Mouse (Mus musculus) cerebellum, adult 9-10 months (tissue): ENCODE data around the gene Galnt7.

Experiments used
- DNase-seq: peaks from one replicate; pipeline ENCODE4 v3.0.0; 2022

Galnt7 gene

GRCm38 (mm10) chr8:57652456-57653055, at the start of gene Galnt7:
Gene Galnt7, minus strand, starts transcription at chr8:57653032.
- peak; percentile 77 for DNase-seq

DNA sequence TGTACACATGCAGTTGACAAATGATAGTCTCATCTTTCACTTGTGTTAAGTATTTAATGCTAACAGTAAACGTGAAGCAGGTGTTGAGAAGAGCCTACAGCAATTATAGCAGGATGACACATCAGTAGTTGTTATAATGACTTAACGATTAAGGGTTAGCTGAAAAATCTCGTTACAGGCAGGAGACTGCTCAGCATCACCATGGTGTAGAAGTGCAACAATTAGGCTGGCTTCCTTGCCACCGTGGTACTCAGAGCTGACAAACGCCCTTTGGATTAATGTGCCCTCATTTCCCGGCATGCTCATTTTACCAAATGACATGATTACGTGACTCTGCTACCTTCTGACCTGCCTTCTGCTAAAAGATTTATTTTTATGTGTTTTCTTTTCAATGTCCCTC, 35.8 kb upstream of the Galnt7 start:
- DNase-seq = no peak

DNA sequence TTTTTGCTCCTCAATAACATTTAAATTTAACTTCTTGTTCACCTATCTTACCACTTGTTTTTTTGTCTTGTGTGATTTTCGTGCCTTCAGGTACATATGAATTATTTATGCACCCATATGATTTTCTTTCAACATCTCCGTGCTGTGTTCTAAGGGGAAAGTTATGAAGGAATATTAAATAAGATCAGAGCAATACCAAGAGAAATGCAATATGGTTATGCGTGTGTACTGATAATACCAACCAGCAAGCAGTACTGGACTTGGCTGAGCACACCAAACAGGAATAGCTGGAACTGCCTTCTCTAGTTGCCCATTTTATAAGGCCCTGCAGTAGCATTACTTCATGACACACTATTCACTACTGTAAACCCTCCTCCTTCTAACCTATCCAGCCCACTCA, 33.0 kb upstream of the Galnt7 start:
- DNase-seq = no peak

DNA sequence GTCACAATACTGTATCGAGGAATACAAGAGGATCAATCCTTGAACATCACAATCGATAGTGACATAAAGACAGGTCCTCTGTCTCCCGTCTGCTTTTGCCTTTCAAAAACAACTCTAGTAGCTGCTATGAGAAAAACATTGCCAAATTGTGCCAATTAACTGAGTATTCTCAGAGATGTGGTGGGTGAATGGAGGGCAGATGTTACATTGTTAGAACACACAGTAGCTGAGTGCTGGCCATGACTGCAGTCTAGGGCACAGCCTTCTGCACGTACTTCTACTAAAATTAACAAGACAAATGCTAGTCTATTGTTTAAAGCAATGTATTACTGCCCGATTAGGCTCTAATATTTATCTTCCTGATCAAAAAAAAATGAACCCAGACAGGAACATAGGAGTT, 27.2 kb upstream of the Galnt7 start:
- DNase-seq = no peak

DNA sequence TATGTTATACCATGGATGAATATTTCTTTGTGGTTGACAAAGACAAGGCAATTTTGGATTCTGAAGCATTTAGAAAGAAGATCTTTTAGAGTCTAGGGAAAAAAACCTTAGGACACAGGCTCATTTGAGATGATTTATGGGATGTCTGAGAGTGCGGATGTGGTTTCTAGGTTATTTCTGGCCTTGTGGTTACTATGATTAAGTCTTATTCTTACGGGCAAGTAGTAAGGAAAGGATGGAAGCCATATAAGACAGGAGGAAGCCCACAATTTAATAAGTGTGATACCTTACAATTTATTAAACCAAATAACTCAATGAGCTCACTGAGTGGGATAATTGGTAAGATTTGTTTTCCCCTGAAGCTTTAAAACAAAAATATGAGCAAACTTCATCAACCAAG, 11.3 kb upstream of the Galnt7 start:
- no peak for DNase-seq

- DNase-seq = no peak
Observed at GRCm38 (mm10) chr8:57660019-57660418, 7.2 kb upstream of the Galnt7 start.

- DNase-seq = peak; percentile 14
Observed at GRCm38 (mm10) chr8:57656446-57656845, 3.6 kb upstream of the Galnt7 start.

GRCm38 (mm10) chr8:57654146-57654545, 1.3 kb upstream of the Galnt7 start:
- DNase-seq = peak; percentile 53

GRCm38 (mm10) chr8:57653768-57654125, 915 bp upstream of the Galnt7 start:
- no peak for DNase-seq

GRCm38 (mm10) chr8:57653056-57653767, 380 bp upstream of the Galnt7 start:
- peak; percentile 63 for DNase-seq

GRCm38 (mm10) chr8:57651689-57652455, 960 bp downstream of the Galnt7 start:
- peak; percentile 74 for DNase-seq

DNA sequence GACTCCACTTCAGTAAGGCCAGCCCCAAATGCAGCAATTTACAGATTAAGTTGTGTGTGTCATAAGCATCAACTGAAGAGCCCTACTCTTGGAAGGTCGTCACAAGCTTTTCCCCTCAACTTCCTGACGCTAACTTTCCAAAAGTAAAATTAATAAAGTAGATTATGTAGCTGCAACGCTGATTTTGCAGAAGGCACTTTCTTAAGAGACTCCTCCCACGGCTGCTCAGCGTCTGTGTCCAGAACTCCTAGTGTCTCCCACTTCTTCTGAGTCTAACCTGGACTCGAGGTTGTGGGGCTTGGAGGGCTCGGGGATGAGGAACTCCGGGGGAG, 1.5 kb downstream of the Galnt7 start:
- no peak for DNase-seq

- peak; percentile 29 for DNase-seq
Observed at GRCm38 (mm10) chr8:57650216-57650615, 2.6 kb downstream of the Galnt7 start.

DNA sequence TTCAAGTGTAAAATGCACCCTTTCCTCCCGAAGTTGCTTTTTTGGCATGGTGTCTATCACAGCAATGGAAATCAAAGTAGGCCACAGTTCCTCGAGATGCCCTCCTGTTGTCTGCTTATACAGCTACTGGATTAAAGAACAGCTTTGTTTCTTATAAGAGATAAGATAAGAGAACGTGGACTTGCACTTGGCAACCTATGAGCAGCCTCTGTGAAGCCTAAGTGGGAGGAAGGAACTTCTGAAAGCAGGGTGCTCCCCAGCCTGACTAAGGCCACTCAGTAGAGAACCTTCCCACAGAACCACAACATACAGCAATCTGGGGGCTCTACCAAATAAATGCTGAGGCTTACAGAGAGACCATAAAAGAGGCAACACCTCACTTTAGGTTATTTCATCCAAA, 5.3 kb downstream of the Galnt7 start:
- DNase-seq = peak; percentile 11

- DNase-seq = no peak
Observed at GRCm38 (mm10) chr8:57644281-57644680, 8.6 kb downstream of the Galnt7 start.

- no peak for DNase-seq
Observed at GRCm38 (mm10) chr8:57642722-57643121, 10.1 kb downstream of the Galnt7 start.

GRCm38 (mm10) chr8:57638925-57639324, 13.9 kb downstream of the Galnt7 start:
- DNase-seq = no peak

GRCm38 (mm10) chr8:57637599-57638280, 15.1 kb downstream of the Galnt7 start:
- no peak for DNase-seq

GRCm38 (mm10) chr8:57636698-57637097, 16.1 kb downstream of the Galnt7 start:
- DNase-seq = no peak

DNA sequence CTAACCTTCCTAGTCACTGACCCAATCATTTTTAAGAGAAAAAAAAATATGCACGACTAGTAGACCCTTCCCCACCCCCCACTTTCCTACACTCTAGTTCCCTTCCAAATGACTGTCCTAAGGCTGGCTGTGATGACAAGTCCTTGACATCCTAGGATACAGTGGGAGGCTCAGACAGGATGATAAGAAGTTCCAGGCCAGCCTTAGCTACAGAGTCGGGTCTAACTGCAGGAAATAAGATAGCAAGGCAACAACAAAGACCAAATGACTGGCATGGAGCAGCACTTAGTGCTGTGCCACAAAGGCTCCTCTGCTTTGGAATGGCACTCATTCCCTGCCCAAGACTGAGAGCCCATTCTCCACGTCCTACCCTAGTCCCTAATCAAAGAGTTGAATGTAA, 16.6 kb downstream of the Galnt7 start:
- no peak for DNase-seq

- no peak for DNase-seq
Observed at GRCm38 (mm10) chr8:57631780-57632179, 21.1 kb downstream of the Galnt7 start.

GRCm38 (mm10) chr8:57630148-57630547, 22.7 kb downstream of the Galnt7 start:
- no peak for DNase-seq

- no peak for DNase-seq
Observed at GRCm38 (mm10) chr8:57628787-57629664, 23.8 kb downstream of the Galnt7 start.
